ENCODE assay signal across 8 mouse cellular contexts in genomic region chr1:87607385-87608091, GRCm38 (mm10). TPM values are rescaled to one million over a fixed set of nuclear protein-coding genes. Genes with fewer than 3 reads are reported as not detected.
DNase-seq lines count a peak whose midpoint lies in the region; ATAC-seq lines count a peak whose summit lies in the region.

No protein-coding gene starts in this region.

- no peak for ATAC-seq in heart, embryonic 12.5 days (ENCODE audit: insufficient number of reproducible peaks, low FRiP score)
- ATAC-seq in CD4-positive, CD25-positive, alpha-beta regulatory T cell, adult 4 months = peak; percentile 92

- no peak overlapping the region for H3K9ac ChIP-seq in heart, embryonic 12.5 days

- no peaks in the 10 kb centered on the region for H3K4me1 ChIP-seq in heart, embryonic 12.5 days (replicated peaks)

- H3K27me3 ChIP-seq in heart, embryonic 12.5 days (replicated peaks) = 0 out of 2 replicates have a peak, but pooled peaks cover 6% of the 10 kb centered on the region

- intact Hi-C loops in heart, postnatal 10 days (cut with DNase I) = loop anchor here (5.0 kb wide), 2 partner anchors 135 to 160 kb away; partner anchors contain the start of gene Snorc

- 71% methylated on average over 21 of the region's 21 CpGs for WGBS in heart, embryonic 12.5 days

- peak; percentile 50 to 64 for DNase-seq in heart, adult 18-20 months
- DNase-seq in cerebellum, adult 18-20 months = peak; percentile 73 to 74
- DNase-seq in heart, postnatal 10 days = peak; percentile 43 to 55
- peak; percentile 61 for DNase-seq in left cerebral cortex, adult 11 months (ENCODE audit: low spot score)
- peak; percentile 65 for DNase-seq in right cerebral cortex, postnatal 14 days
- DNase-seq in ovary, postnatal 10 days (ENCODE audit: low spot score) = no peak

- no peak overlapping the region for H3K4me3 ChIP-seq in heart, embryonic 12.5 days

- H3K27ac ChIP-seq in heart, embryonic 12.5 days (ENCODE audit: poor library complexity, severe bottlenecking) = no peak overlapping the region

- H3K4me2 ChIP-seq in heart, embryonic 12.5 days = no peak overlapping the region

- H3K9me3 ChIP-seq in heart, embryonic 12.5 days (replicated peaks) = no peaks in the 10 kb centered on the region

- H3K36me3 ChIP-seq in heart, embryonic 12.5 days = no peaks in the 10 kb centered on the region

RNA-seq across cellular contexts. Expression of gene Inpp5d, which starts 12.6 kb away (rescaled TPM):
- total RNA-seq in heart, adult 18-20 months (2021) = 10 to 100 TPM; 17.3 to 24.4 TPM
- 5.9 and 7.9 TPM in 2 replicates for polyA plus RNA-seq in heart, embryonic 12.5 days (2016; fragmentation: Nextera tagmentation; extraction: Ambion mirVana)
- 100 to 1,000 TPM; 145 to 167 TPM for polyA plus RNA-seq in CD4-positive, CD25-positive, alpha-beta regulatory T cell, adult 4 months (2017; shearing (Covaris generic))
- 10 to 100 TPM; 13.6 to 17.4 TPM for total RNA-seq in heart, postnatal 10 days (2021)

RNA-seq across cellular contexts. Expression of gene Ngef, which starts 33.9 kb away (rescaled TPM):
- total RNA-seq in heart, adult 18-20 months (2021) = under 1 TPM; 0.12 to 0.33 TPM
- 0.15 and 0.24 TPM in 2 replicates for polyA plus RNA-seq in heart, embryonic 12.5 days (2016; fragmentation: Nextera tagmentation; extraction: Ambion mirVana)
- polyA plus RNA-seq in CD4-positive, CD25-positive, alpha-beta regulatory T cell, adult 4 months (2017; shearing (Covaris generic)) = not detected
- under 1 TPM; 0.32 to 0.36 TPM for total RNA-seq in heart, postnatal 10 days (2021)
